Mouse (Mus musculus) megakaryocyte, adult 5-6 weeks (primary cell): ENCODE data around the gene Tcl1b1. TPM values are rescaled to one million over a fixed set of nuclear protein-coding genes. Genes with fewer than 3 reads are reported as not detected.
"Not testable (repeated sequence)": the region's sequence is repeated elsewhere in the genome, so short reads cannot be mapped to it uniquely, and the experiment has no call there.

Experiments used
- ATAC-seq: 2 replicates; pipeline ENCODE4 v1.8.0; 2016; ENCODE audit warnings: mild to moderate bottlenecking, inconsistent platforms; ENCODE audit not compliant: poor library complexity, severe bottlenecking
- total RNA-seq, 2 experiments: library from RNA; stranded (forward) in 1 of 2; stranded (reverse) in 1 of 2; fragments of 153-499, 151-499 nt in 1 of 2; fragments of 221-1000, 200-1000 nt in 1 of 2; gene quantifications; 2 replicates each; pipeline versions ENCODE4 v1.2.3 to v1.2.4; 2015 to 2017

Gene Tcl1b1
- total RNA-seq, 2 experiments from 2014 or later: not detected

- ATAC-seq: not testable (repeated sequence)
These were observed 31.3 kb downstream of the Tcl1b1 start, which contains the start of gene Tcl1b3 for GRCm38 (mm10) chr12:105190743-105191142. Tcl1b3 (plus strand) TSS chr12:105191043.

DNA sequence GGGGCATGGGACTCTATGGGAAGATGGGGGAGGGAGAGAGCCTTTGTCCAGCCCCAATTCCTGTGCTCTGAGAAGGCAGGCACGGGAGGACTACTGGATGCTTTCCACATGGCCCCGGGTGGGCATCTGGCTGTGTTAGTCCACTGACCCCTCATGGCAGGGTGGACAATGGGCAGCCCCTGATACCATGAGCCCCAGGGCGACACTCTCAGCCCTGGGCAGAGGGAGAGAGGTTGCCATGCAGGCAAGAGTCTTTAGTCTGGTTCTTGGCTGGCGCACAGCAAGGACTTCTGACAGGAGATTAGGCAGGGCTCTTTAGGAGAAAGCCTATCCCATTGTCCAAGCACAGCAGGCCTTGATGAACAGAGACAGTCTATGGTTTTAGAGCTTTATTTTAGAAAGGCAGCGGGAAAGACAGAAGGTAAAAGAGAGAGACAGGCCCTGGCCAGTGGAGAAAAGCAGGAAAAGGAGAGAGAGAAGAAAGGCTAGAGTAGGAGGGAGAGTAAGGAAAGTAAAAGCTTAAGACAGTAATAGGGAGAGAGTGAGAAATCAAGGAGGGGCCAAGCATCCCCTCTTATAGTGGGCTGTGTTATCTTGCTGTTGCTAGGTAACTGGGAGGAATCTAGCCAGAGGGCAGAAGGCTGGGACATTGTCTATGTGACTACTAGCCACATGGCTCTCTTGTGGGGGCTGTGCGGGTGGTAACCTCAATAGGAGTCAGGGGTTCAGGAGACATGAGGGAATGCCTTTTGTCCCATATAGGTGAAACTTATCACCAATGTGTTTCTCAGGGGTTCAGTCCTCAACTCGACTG is 40.4 kb downstream of the Tcl1b1 start:
- ATAC-seq: not testable (repeated sequence)

GRCm38 (mm10) chr12:105201657-105202056 is 42.2 kb downstream of the Tcl1b1 start, which contains the start of gene Tcl1b4:
Tcl1b4 (plus strand) TSS chr12:105201957.
- ATAC-seq: not testable (repeated sequence)

DNA sequence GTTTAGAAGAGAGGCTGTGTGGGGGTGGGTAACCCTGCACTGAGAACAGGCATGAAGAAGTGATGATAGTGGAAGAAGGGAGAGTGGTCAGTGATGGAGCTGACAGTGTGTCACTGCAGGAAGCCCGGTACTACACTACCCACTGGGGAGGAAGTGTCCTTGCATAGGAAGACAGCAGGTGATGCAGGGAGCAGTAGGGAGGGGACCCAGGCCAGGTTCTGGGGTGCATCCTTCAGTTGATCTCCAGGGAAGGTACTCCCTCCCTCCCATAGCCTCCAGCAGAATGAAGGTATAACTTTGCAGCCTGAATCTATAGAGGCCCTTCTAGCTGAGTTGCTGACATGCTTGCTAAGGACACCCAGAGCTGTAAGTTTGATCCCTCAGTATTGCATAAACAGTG is 47.6 kb downstream of the Tcl1b1 start:
- no peak for ATAC-seq

GRCm38 (mm10) chr12:105208441-105208840 is 49.0 kb downstream of the Tcl1b1 start:
- no peak for ATAC-seq

GRCm38 (mm10) chr12:105209231-105209630 is 49.7 kb downstream of the Tcl1b1 start:
- ATAC-seq: no peak

Other genes starting within 250 kb of the Tcl1b1 start
- 14.1 and 17.8 TPM in 2 replicates for gene Syne3, start 149.9 kb upstream of the Tcl1b1 start, total RNA-seq (2015)
- gene Syne3, start 149.9 kb upstream of the Tcl1b1 start, total RNA-seq (2017): 26.9 and 28.4 TPM in 2 replicates
- 24.8 and 35.1 TPM in 2 replicates for gene Glrx5, start 127.0 kb upstream of the Tcl1b1 start, total RNA-seq (2015)
- gene Glrx5, start 127.0 kb upstream of the Tcl1b1 start, total RNA-seq (2017): 10.0 and 10.7 TPM in 2 replicates
- not detected in 2 replicates for gene Tcl1b2, start 13.7 kb upstream of the Tcl1b1 start, total RNA-seq (2015)
- not detected in 2 replicates for gene Tcl1b2, start 13.7 kb upstream of the Tcl1b1 start, total RNA-seq (2017)
- gene Tcl1b5, start 16.7 kb downstream of the Tcl1b1 start, total RNA-seq (2015): not detected in 2 replicates
- gene Tcl1b5, start 16.7 kb downstream of the Tcl1b1 start, total RNA-seq (2017): not detected in 2 replicates
- not detected in 2 replicates for gene Tcl1b3, start 31.4 kb downstream of the Tcl1b1 start, total RNA-seq (2015)
- not detected in 2 replicates for gene Tcl1b3, start 31.4 kb downstream of the Tcl1b1 start, total RNA-seq (2017)
- gene Tcl1b4, start 42.3 kb downstream of the Tcl1b1 start, total RNA-seq (2015): not detected in 2 replicates
- not detected in 2 replicates for gene Tcl1b4, start 42.3 kb downstream of the Tcl1b1 start, total RNA-seq (2017)
- not detected in 2 replicates for gene Tcl1, start 63.1 kb downstream of the Tcl1b1 start, total RNA-seq (2015)
- gene Tcl1, start 63.1 kb downstream of the Tcl1b1 start, total RNA-seq (2017): not detected in 2 replicates
- not detected in 2 replicates for gene Tunar, start 174.2 kb downstream of the Tcl1b1 start, total RNA-seq (2015)
- not detected in 2 replicates for gene Tunar, start 174.2 kb downstream of the Tcl1b1 start, total RNA-seq (2017)